Mouse (Mus musculus) myocyte (in vitro differentiated cells): ENCODE data around the gene Cacna2d3. TPM values are rescaled to one million over a fixed set of nuclear protein-coding genes. Genes with fewer than 3 reads are reported as not detected.

Source experiments
- H3K27me3 ChIP-seq: one replicate; pipeline ENCODE4 v1.6.1; 2011; ENCODE audit not compliant: control insufficient read depth, insufficient read depth, insufficient read length
- H3K36me3 ChIP-seq: one replicate; pipeline ENCODE4 v1.6.1; 2011; ENCODE audit not compliant: control insufficient read depth, insufficient read depth
- H3K4me2 ChIP-seq: one replicate; pipeline ENCODE4 v1.6.1; 2011; ENCODE audit warnings: low read depth, control low read depth
- H3K4me3 ChIP-seq: one replicate; pipeline ENCODE4 v1.5.1; 2011; ENCODE audit warnings: mild to moderate bottlenecking, control low read depth, moderate library complexity
- H3K79me2 ChIP-seq: one replicate; pipeline ENCODE4 v1.6.1; 2011; ENCODE audit not compliant: control insufficient read depth, insufficient read depth
- H3ac ChIP-seq: one replicate; pipeline ENCODE4 v1.6.1; 2011; ENCODE audit not compliant: control insufficient read depth, insufficient read length
- CEBPB ChIP-seq: IDR thresholded peaks from 2 replicates; pipeline ENCODE4 v1.6.1; 2011; ENCODE audit warnings: mild to moderate bottlenecking, moderate library complexity; ENCODE audit not compliant: poor library complexity, insufficient read depth, severe bottlenecking
- E2F4 ChIP-seq: IDR thresholded peaks from one replicate; pipeline ENCODE4 v1.6.1; 2011; ENCODE audit warnings: mild to moderate bottlenecking, control low read depth, moderate library complexity; ENCODE audit not compliant: insufficient read depth
- MAX ChIP-seq: IDR thresholded peaks from one replicate; pipeline ENCODE4 v1.6.1; 2011; ENCODE audit warnings: low read depth, mild to moderate bottlenecking, control low read depth
- MYOD1 ChIP-seq, 3 experiments: IDR thresholded peaks; one replicate each; pipeline ENCODE4 v1.6.1; 2011; ENCODE audit warnings: control low read depth in 2 of 3, low read depth in 2 of 3, mild to moderate bottlenecking in 2 of 3, moderate library complexity in 1 of 3; ENCODE audit not compliant: insufficient read length in 2 of 3, control insufficient read depth in 1 of 3
- MYOG ChIP-seq, 3 experiments: IDR thresholded peaks; one replicate each; pipeline ENCODE4 v1.6.1; 2011; ENCODE audit warnings: control low read depth in 2 of 3, low read depth in 2 of 3, mild to moderate bottlenecking in 2 of 3; ENCODE audit not compliant: insufficient read length in 2 of 3, control insufficient read depth in 1 of 3, insufficient read depth in 1 of 3
- POLR2A ChIP-seq: IDR thresholded peaks from one replicate; pipeline ENCODE4 v1.6.1; 2011; ENCODE audit warnings: low read depth, mild to moderate bottlenecking, control low read depth, moderate library complexity; ENCODE audit not compliant: insufficient read length
- POLR2AphosphoS2 ChIP-seq: IDR thresholded peaks from one replicate; pipeline ENCODE4 v1.6.1; 2011; ENCODE audit warnings: low read depth, control low read depth; ENCODE audit not compliant: insufficient read length
- REST ChIP-seq: IDR thresholded peaks from one replicate; pipeline ENCODE4 v1.6.1; 2011; ENCODE audit warnings: mild to moderate bottlenecking, control low read depth, moderate library complexity; ENCODE audit not compliant: insufficient read depth, insufficient read length
- SRF ChIP-seq: IDR thresholded peaks from one replicate; pipeline ENCODE4 v1.6.1; 2011; ENCODE audit warnings: low read depth; ENCODE audit not compliant: control insufficient read depth, insufficient read length
- TCF12 ChIP-seq: IDR thresholded peaks from one replicate; pipeline ENCODE4 v1.6.1; 2011; ENCODE audit warnings: mild to moderate bottlenecking, control low read depth; ENCODE audit not compliant: poor library complexity, insufficient read depth, severe bottlenecking
- TCF3 ChIP-seq: IDR thresholded peaks from one replicate; pipeline ENCODE4 v1.6.1; 2011; ENCODE audit warnings: low read depth, control low read depth; ENCODE audit not compliant: insufficient read length
- USF1 ChIP-seq: IDR thresholded peaks from one replicate; pipeline ENCODE4 v1.6.1; 2011; ENCODE audit warnings: low read depth, mild to moderate bottlenecking, control low read depth, moderate library complexity
- polyA plus RNA-seq: library from polyadenylated mRNA; unstranded; fragments of >200 nt; fragmentation: generic; extraction: Trizol; gene quantifications from one replicate; pipeline ENCODE4 v1.2.1, GENCODE M21; 2012; ENCODE audit warnings: missing spikeins

The Cacna2d3 gene
- polyA plus RNA-seq, 1 experiment = 0.10 TPM

DNA sequence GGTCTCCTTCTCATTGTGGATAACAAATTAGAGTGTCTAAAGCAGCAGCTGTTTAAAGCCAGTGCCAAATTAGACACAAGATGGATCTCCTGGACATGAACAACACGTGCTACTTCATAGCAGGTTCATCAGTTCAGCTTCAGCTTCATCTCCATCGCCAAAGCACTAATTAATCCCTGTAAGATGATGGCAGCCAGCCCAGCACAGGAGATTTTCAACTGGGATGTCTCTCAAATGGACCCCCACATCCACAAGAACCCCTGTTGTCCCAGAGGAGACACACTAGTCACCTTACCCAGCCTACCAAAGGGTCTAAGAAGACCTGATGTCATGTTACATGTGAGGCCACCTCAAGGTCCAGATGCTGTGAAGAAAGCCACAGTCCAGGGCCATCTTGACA lies 408.2 kb downstream of the Cacna2d3 start:
- H3K4me3 ChIP-seq = no peak overlapping the region
- H3ac ChIP-seq = no peak overlapping the region
- no peaks in the 10 kb centered on the region for H3K79me2 ChIP-seq
- H3K4me2 ChIP-seq = no peak overlapping the region
- TF ChIP-seq REST (no peak), USF1 (no peak), POLR2AphosphoS2 (no peak), CEBPB (no peak), MAX (no peak), E2F4 (no peak), SRF (no peak), MYOD1 (IDR thresholded peaks at IDR 0.05; ENCODE audit: control insufficient read depth in 1 of 3, insufficient read length in 2 of 3, low read depth in 2 of 3) (no peak), POLR2A (no peak), TCF3 (no peak), TCF12 (no peak), MYOG (IDR thresholded peaks at IDR 0.05; ENCODE audit: control insufficient read depth in 1 of 3, insufficient read depth in 1 of 3, insufficient read length in 2 of 3, low read depth in 2 of 3) (no peak)
- H3K27me3 ChIP-seq = no peaks in the 10 kb centered on the region
- H3K36me3 ChIP-seq = no peaks in the 10 kb centered on the region

DNA sequence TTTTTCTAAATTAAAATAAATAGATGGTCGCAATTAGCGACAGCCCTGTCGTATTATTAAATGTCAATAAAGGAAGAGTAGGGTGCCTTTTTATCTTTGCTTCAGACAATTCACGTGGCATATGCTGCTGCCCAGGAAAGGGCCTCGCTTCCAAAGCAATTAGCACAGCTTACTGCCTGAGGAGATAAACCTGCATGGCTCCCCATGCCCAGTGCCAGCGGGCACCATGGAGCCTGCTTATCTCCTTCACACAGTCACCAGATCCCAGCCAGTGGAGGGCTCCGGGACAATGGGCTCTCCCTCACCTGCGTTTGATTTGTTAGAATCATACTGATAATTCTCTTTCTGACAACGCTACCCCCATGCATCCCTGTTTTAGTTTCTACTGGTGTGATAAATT lies 416.0 kb downstream of the Cacna2d3 start:
- TF ChIP-seq MYOG (IDR thresholded peaks at IDR 0.05; ENCODE audit: control insufficient read depth in 1 of 3, insufficient read depth in 1 of 3, insufficient read length in 2 of 3, low read depth in 2 of 3) = no peak
- no peak for TF ChIP-seq CEBPB
- TF ChIP-seq USF1 = no peak
- TF ChIP-seq POLR2A = no peak
- no peak for TF ChIP-seq TCF3
- TF ChIP-seq MAX = no peak
- no peak for TF ChIP-seq SRF
- no peak for TF ChIP-seq REST
- Histone ChIP-seq H3ac (no peak overlapping the region), H3K4me3 (no peak overlapping the region), H3K4me2 (no peak overlapping the region), H3K79me2 (no peaks in the 10 kb centered on the region), H3K27me3 (no peaks in the 10 kb centered on the region), H3K36me3 (no peaks in the 10 kb centered on the region)

DNA sequence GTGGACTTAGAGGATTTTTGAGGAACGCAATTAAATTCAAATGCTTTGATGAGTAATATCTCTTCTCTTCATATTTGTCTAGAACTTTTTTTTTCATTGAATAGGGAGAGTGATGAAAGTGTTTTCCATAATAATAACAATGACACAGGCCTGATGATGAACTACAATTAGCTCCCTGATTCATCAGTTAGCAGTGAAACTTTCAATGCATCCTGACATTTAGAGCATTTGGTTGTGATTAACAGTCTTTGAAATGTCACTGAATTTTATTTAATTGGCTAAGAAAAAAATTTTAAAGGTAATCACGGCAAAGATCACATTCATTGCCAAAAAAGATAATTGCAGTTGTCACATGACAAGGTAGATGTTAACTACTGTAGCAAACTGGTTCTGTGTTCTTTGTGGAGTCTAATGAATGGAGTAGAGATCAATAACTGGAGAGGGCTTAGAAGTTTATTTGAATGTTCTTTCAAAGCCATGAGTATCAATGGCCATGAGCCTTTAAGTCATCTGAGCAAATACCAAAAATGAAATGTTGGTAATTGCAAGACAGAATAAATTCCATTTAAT lies 425.4 kb downstream of the Cacna2d3 start:
- Histone ChIP-seq H3K4me2 (no peak overlapping the region), H3K36me3 (no peaks in the 10 kb centered on the region), H3K27me3 (no peaks in the 10 kb centered on the region), H3ac (no peak overlapping the region), H3K4me3 (no peak overlapping the region), H3K79me2 (no peaks in the 10 kb centered on the region)
- TF ChIP-seq USF1 (no peak), MAX (no peak), CEBPB (no peak), E2F4 (no peak), MYOD1 (IDR thresholded peaks at IDR 0.05; ENCODE audit: control insufficient read depth in 1 of 3, insufficient read length in 2 of 3, low read depth in 2 of 3) (no peak), SRF (no peak), REST (no peak), TCF12 (no peak), MYOG (IDR thresholded peaks at IDR 0.05; ENCODE audit: control insufficient read depth in 1 of 3, insufficient read depth in 1 of 3, insufficient read length in 2 of 3, low read depth in 2 of 3) (no peak), POLR2AphosphoS2 (no peak), POLR2A (no peak), TCF3 (no peak)

DNA sequence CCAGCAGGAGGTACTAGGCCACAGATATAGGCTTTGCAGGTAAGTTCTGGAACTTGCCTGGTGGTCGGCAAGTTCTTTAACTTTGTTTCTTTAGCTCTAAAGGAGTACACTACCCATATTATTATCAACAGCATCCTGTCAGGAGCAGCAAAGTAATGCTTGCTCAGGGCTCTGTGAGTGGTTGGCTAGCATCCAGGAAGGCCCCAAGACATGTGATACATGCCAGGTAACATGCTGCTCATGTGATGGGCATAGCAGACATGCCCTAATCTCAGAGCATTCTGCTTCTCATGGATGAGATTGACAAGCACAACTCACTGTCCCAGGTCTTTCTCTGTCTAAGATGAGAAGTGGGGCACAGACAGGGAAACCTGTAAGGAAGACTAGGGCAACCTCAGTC lies 442.8 kb downstream of the Cacna2d3 start:
- Histone ChIP-seq H3K27me3 (no peaks in the 10 kb centered on the region), H3K4me3 (no peak overlapping the region), H3K79me2 (no peaks in the 10 kb centered on the region), H3K4me2 (no peak overlapping the region), H3ac (no peak overlapping the region), H3K36me3 (no peaks in the 10 kb centered on the region)
- TF ChIP-seq MYOD1 (IDR thresholded peaks at IDR 0.05; ENCODE audit: control insufficient read depth in 1 of 3, insufficient read length in 2 of 3, low read depth in 2 of 3) (no peak), POLR2A (no peak), TCF3 (no peak), MYOG (IDR thresholded peaks at IDR 0.05; ENCODE audit: control insufficient read depth in 1 of 3, insufficient read depth in 1 of 3, insufficient read length in 2 of 3, low read depth in 2 of 3) (no peak), USF1 (no peak), TCF12 (no peak)

DNA sequence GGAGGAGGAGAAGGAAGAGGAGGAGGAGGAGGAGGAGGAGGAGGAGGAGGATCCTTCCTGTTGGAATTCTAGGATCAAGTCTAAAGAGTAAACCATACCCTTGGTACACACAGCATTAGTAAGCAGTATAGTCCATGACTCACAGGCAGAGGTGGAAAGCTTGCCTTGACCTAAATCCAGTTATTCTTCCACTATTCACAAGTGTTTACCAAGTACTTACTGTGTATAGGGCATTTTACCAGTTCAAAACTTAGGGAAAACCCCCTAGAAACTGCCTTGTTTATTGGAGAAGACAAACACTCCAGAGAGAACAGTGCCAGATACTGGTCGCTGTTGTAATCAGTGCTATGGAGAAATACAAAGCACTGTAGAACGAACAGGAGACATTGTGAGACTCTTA lies 443.3 kb downstream of the Cacna2d3 start:
- no peak for TF ChIP-seq E2F4
- TF ChIP-seq SRF = no peak
- no peak for TF ChIP-seq MYOG (IDR thresholded peaks at IDR 0.05; ENCODE audit: control insufficient read depth in 1 of 3, insufficient read depth in 1 of 3, insufficient read length in 2 of 3, low read depth in 2 of 3)
- TF ChIP-seq USF1 = no peak
- TF ChIP-seq POLR2AphosphoS2 = no peak
- TF ChIP-seq TCF3 = no peak
- TF ChIP-seq CEBPB = no peak
- TF ChIP-seq MYOD1 (IDR thresholded peaks at IDR 0.05; ENCODE audit: control insufficient read depth in 1 of 3, insufficient read length in 2 of 3, low read depth in 2 of 3) = no peak
- no peak for TF ChIP-seq TCF12
- no peak for TF ChIP-seq REST
- no peak for TF ChIP-seq POLR2A
- TF ChIP-seq MAX = no peak
- H3ac ChIP-seq = no peak overlapping the region
- H3K79me2 ChIP-seq = no peaks in the 10 kb centered on the region
- H3K4me3 ChIP-seq = no peak overlapping the region
- H3K27me3 ChIP-seq = no peaks in the 10 kb centered on the region
- H3K4me2 ChIP-seq = no peak overlapping the region
- no peaks in the 10 kb centered on the region for H3K36me3 ChIP-seq
